Mouse (Mus musculus) hindbrain, embryonic 10.5 days (tissue): ENCODE measurements around the gene Ripor2. TPM values are rescaled to one million over a fixed set of nuclear protein-coding genes. Genes with fewer than 3 reads are reported as not detected.

Experiments used
- DNase-seq: peaks from one replicate; pipeline ENCODE4 v3.0.0-alpha.2; 2017; ENCODE audit warnings: low spot score
- H3K27ac ChIP-seq: fragments of 300-500 bp; sonication (generic); 2 replicates; pipeline ENCODE4 v1.5.1; 2016; ENCODE audit warnings: mild to moderate bottlenecking, moderate library complexity
- H3K27me3 ChIP-seq: fragments of 300-500 bp; sonication (generic); 2 replicates; pipeline ENCODE4 v1.6.1; 2016; ENCODE audit warnings: mild to moderate bottlenecking; ENCODE audit not compliant: poor library complexity, insufficient read depth, severe bottlenecking
- H3K36me3 ChIP-seq: fragments of 300-500 bp; sonication (generic); 2 replicates; pipeline ENCODE4 v1.6.1; 2016; ENCODE audit warnings: mild to moderate bottlenecking, moderate library complexity
- H3K4me1 ChIP-seq: fragments of 300-500 bp; sonication (generic); replicated peaks from 2 replicates; pipeline ENCODE4 v1.6.1; 2016; ENCODE audit warnings: mild to moderate bottlenecking
- H3K4me3 ChIP-seq: fragments of 300-500 bp; sonication (generic); 2 replicates; pipeline ENCODE4 v1.5.1; 2016; ENCODE audit warnings: mild to moderate bottlenecking, moderate library complexity
- H3K9me3 ChIP-seq: fragments of 300-500 bp; sonication (generic); 2 replicates; pipeline ENCODE4 v1.6.1; 2016; ENCODE audit warnings: mild to moderate bottlenecking, moderate library complexity
- WGBS: fragments of 180-500 bp; shearing (Covaris S2); methylation state at CpG from one replicate; pipeline ENCODE4 v1.1.7; 2016; 5-methylcytosine and 5-hydroxymethylcytosine counted together
- polyA plus RNA-seq: library from polyadenylated mRNA; unstranded; fragments of >200 nt; fragmentation: Nextera tagmentation; extraction: Ambion mirVana; gene quantifications from 2 replicates; pipeline ENCODE4 v1.2.1, GENCODE M21; 2016

Gene Ripor2
- 3.7 and 6.4 TPM in 2 replicates for polyA plus RNA-seq

- H3K36me3 ChIP-seq, result no peaks in the 10 kb centered on the region
- WGBS, result 83% methylated on average over 10 of the region's 10 CpGs
- DNase-seq, result no peak
- H3K27ac ChIP-seq, result no peak within 1 kb of the TSS
- H3K9me3 ChIP-seq, result no peaks in the 10 kb centered on the region
- H3K27me3 ChIP-seq, result no peaks in the 10 kb centered on the region
- no peak within 1 kb of the TSS for H3K4me3 ChIP-seq
- H3K4me1 ChIP-seq, result peaks cover 5% of the 10 kb centered on the region
Observed at GRCm38 (mm10) chr13:24581833-24582232, at the start of gene Ripor2. Gene Ripor2, plus strand, starts transcription at chr13:24582189.

GRCm38 (mm10) chr13:24536531-24537167 lies 45.3 kb upstream of the Ripor2 start:
- no peaks in the 10 kb centered on the region for H3K36me3 ChIP-seq
- WGBS, result 88% methylated on average over 6 of the region's 6 CpGs

GRCm38 (mm10) chr13:24538012-24538411 lies 44.0 kb upstream of the Ripor2 start:
- Histone ChIP-seq H3K9me3 (0 out of 2 replicates have a peak, but pooled peaks cover 7% of the 10 kb centered on the region), H3K27me3 (no peaks in the 10 kb centered on the region), H3K36me3 (no peaks in the 10 kb centered on the region), H3K4me3 (no peak overlapping the region), H3K4me1 (no peaks in the 10 kb centered on the region), H3K27ac (no peak overlapping the region)
- WGBS, result 89% methylated on average over 2 of the region's 2 CpGs
- DNase-seq, result no peak

More at GRCm38 (mm10) chr13:24536531-24537167, 45.3 kb upstream of the Ripor2 start:
- Histone ChIP-seq H3K4me3 (no peak overlapping the region), H3K4me1 (no peaks in the 10 kb centered on the region), H3K27me3 (no peaks in the 10 kb centered on the region), H3K9me3 (0 out of 2 replicates have a peak, but pooled peaks cover 7% of the 10 kb centered on the region), H3K27ac (no peak overlapping the region)
- no peak for DNase-seq

- 87% methylated on average over 5 of the region's 5 CpGs for WGBS
- 0 out of 2 replicates have a peak, but pooled peaks cover 7% of the 10 kb centered on the region for H3K9me3 ChIP-seq
- no peaks in the 10 kb centered on the region for H3K4me1 ChIP-seq
- H3K27ac ChIP-seq, result no peak overlapping the region
- no peak overlapping the region for H3K4me3 ChIP-seq
- no peaks in the 10 kb centered on the region for H3K27me3 ChIP-seq
- DNase-seq, result no peak
- no peaks in the 10 kb centered on the region for H3K36me3 ChIP-seq
Observed at GRCm38 (mm10) chr13:24538941-24539340, 43.0 kb upstream of the Ripor2 start.

- H3K4me3 ChIP-seq, result no peak overlapping the region
- no peaks in the 10 kb centered on the region for H3K27me3 ChIP-seq
- peaks cover 13% of the 10 kb centered on the region for H3K4me1 ChIP-seq
- no peak overlapping the region for H3K27ac ChIP-seq
- H3K9me3 ChIP-seq, result no peaks in the 10 kb centered on the region
- H3K36me3 ChIP-seq, result no peaks in the 10 kb centered on the region
- DNase-seq, result no peak
- 49% methylated on average over 1 of the region's 1 CpGs for WGBS
Observed at GRCm38 (mm10) chr13:24545677-24546076, 36.3 kb upstream of the Ripor2 start.

GRCm38 (mm10) chr13:24546801-24547459 lies 35.1 kb upstream of the Ripor2 start:
- 81% methylated on average over 12 of the region's 12 CpGs for WGBS
- Histone ChIP-seq H3K27me3 (no peaks in the 10 kb centered on the region), H3K9me3 (no peaks in the 10 kb centered on the region), H3K4me3 (no peak overlapping the region), H3K27ac (no peak overlapping the region), H3K4me1 (peaks cover 21% of the 10 kb centered on the region), H3K36me3 (no peaks in the 10 kb centered on the region)
- no peak for DNase-seq

GRCm38 (mm10) chr13:24548911-24549310 lies 33.1 kb upstream of the Ripor2 start:
- Histone ChIP-seq H3K27me3 (no peaks in the 10 kb centered on the region), H3K4me3 (no peak overlapping the region), H3K9me3 (no peaks in the 10 kb centered on the region), H3K27ac (0 out of 2 replicates have a peak overlapping the region, but pooled peaks have one; percentile 29), H3K36me3 (no peaks in the 10 kb centered on the region), H3K4me1 (peaks cover 30% of the 10 kb centered on the region)
- DNase-seq, result no peak

GRCm38 (mm10) chr13:24551100-24551931 lies 30.7 kb upstream of the Ripor2 start:
- Histone ChIP-seq H3K27ac (no peak overlapping the region), H3K27me3 (no peaks in the 10 kb centered on the region), H3K9me3 (no peaks in the 10 kb centered on the region), H3K4me3 (no peak overlapping the region), H3K4me1 (peaks cover 28% of the 10 kb centered on the region), H3K36me3 (no peaks in the 10 kb centered on the region)
- no peak for DNase-seq
- 55% methylated on average over 7 of the region's 14 CpGs for WGBS

GRCm38 (mm10) chr13:24552039-24552438 lies 29.9 kb upstream of the Ripor2 start:
- H3K4me1 ChIP-seq, result peaks cover 28% of the 10 kb centered on the region
- no peaks in the 10 kb centered on the region for H3K27me3 ChIP-seq
- H3K27ac ChIP-seq, result 0 out of 2 replicates have a peak overlapping the region, but pooled peaks have one; percentile 8
- no peak for DNase-seq
- no peaks in the 10 kb centered on the region for H3K9me3 ChIP-seq
- WGBS, result 57% methylated on average over 4 of the region's 4 CpGs
- no peak overlapping the region for H3K4me3 ChIP-seq
- no peaks in the 10 kb centered on the region for H3K36me3 ChIP-seq

GRCm38 (mm10) chr13:24561391-24561790 lies 20.6 kb upstream of the Ripor2 start:
- H3K27ac ChIP-seq, result no peak overlapping the region
- peaks cover 22% of the 10 kb centered on the region for H3K4me1 ChIP-seq
- 88% methylated on average over 5 of the region's 5 CpGs for WGBS
- H3K9me3 ChIP-seq, result no peaks in the 10 kb centered on the region
- no peak for DNase-seq
- no peak overlapping the region for H3K4me3 ChIP-seq
- no peaks in the 10 kb centered on the region for H3K27me3 ChIP-seq
- H3K36me3 ChIP-seq, result no peaks in the 10 kb centered on the region

- Histone ChIP-seq H3K9me3 (no peaks in the 10 kb centered on the region), H3K4me3 (no peak overlapping the region), H3K27ac (peak overlapping the region; percentile 56), H3K4me1 (peaks cover 23% of the 10 kb centered on the region), H3K27me3 (no peaks in the 10 kb centered on the region), H3K36me3 (no peaks in the 10 kb centered on the region)
- DNase-seq, result no peak
- WGBS, result 88% methylated on average over 8 of the region's 8 CpGs
Observed at GRCm38 (mm10) chr13:24564706-24565105, 17.3 kb upstream of the Ripor2 start.

GRCm38 (mm10) chr13:24565230-24565949 lies 16.6 kb upstream of the Ripor2 start:
- DNase-seq, result no peak
- peak overlapping the region; percentile 78 for H3K27ac ChIP-seq

More at GRCm38 (mm10) chr13:24565230-24565949, 16.6 kb upstream of the Ripor2 start:
- WGBS, result 63% methylated on average over 8 of the region's 8 CpGs
- no peaks in the 10 kb centered on the region for H3K36me3 ChIP-seq
- peaks cover 23% of the 10 kb centered on the region for H3K4me1 ChIP-seq
- H3K27me3 ChIP-seq, result no peaks in the 10 kb centered on the region
- H3K4me3 ChIP-seq, result no peak overlapping the region
- no peaks in the 10 kb centered on the region for H3K9me3 ChIP-seq
